Mouse (Mus musculus) lung, postnatal 0 days (tissue): ENCODE measurements around the gene Fgd6.

ENCODE experiments used
- CTCF ChIP-seq: IDR thresholded peaks from 2 replicates; pipeline ENCODE4 v1.5.1; 2016; ENCODE audit warnings: antibody characterized with exemption, mild to moderate bottlenecking
- EP300 ChIP-seq: IDR thresholded peaks from 2 replicates; pipeline ENCODE4 v1.6.1; 2016; ENCODE audit warnings: antibody characterized with exemption, mild to moderate bottlenecking, control low read depth

DNA sequence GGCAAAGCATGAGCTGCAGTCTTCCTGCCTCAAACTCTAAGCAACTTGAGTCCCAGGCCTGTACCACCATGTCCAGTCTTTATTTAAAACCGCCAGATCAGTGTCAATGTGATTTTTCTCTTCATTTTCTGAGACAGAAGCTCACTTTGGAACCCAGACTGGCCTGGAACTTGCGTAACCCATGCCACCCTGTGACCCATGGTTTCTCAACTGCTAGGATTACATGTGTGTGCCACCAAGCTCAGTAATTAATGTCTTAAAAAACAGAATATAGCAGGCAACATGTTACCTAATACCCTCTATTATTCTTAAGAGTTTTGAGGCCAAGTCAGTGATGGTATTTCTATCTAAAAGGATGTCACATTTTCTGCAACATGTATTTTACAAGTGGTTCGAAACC is 106.6 kb downstream of the Fgd6 start:
- no peak for TF ChIP-seq CTCF
- no peak for TF ChIP-seq EP300
